Mouse (Mus musculus): ENCODE data around the gene Mdm1.
A peak's percentile ranks its signal among the peaks of the same experiment; 100 is the strongest.

Mdm1 gene

DNA sequence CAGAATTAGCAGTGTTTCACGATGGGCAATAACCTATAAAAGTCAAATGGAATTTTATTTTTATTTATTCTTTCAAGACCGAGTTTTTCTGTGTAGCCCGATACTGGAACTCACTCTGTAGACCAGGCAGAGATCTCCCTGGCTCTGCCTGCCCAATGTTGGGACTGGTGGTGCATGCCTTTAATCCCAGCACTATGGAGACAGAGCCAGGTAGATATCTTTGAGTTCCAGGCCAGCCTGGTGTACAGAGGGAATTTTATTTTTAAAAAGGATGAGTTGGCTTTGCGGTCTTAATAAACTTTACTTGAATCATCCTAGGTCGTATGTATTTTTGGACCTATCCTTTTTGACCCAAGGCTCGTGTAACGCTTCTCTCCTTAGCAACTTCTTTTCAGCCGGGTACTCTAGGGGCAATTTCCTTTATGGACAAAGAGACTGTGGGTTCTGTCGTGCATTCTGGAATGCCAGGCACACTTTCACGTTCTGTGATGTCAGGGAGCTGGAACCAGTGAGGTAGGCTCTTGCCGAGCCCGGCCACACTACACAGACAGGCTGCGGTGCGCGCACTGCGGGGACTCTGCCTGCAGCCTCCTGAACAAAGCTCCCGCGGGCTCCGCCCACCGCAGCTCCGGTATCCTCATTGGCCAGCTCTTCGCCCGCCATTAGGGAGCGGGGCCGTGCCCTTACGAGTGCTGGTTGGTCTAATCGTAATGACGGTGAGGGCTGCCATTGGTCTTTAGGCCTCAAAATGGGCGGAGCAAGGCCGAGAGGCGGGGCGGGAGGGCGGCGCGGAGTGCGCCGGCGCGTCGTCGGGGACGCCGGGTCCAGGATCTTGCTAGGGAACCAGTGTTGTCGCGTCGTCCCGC is at the start of gene Mdm1:
Gene Mdm1 (plus strand): TSS at position 794 of the 866 bp plus-strand sequence.
- peak; percentile 98 for DNase-seq (ENCODE audit: low read depth, low spot score)

DNA sequence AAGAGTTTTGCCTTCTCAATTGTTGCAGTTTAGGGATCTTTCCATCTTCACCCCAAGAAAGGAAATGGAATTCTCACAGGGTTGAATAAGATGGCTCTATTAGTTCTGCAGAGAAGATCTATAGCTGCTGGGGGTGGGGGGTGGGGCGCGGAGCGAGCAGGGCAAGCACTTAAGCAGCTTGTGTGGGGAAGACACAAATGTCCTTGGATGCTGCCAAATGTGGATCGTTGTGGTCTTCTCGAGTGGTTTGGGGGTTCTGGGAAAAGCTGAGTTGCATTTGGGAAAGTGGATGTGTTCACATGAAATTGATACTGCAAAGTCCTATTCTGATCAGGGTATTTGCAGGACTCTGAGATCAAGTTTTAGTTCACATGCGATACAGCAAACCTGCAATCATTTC is 48.9 kb upstream of the Mdm1 start:
- no peak for DNase-seq (ENCODE audit: low read depth, low spot score)

- no peak for DNase-seq (ENCODE audit: low read depth, low spot score)
Observed at GRCm38 (mm10) chr10:118093728-118094127, 47.9 kb upstream of the Mdm1 start.

DNA sequence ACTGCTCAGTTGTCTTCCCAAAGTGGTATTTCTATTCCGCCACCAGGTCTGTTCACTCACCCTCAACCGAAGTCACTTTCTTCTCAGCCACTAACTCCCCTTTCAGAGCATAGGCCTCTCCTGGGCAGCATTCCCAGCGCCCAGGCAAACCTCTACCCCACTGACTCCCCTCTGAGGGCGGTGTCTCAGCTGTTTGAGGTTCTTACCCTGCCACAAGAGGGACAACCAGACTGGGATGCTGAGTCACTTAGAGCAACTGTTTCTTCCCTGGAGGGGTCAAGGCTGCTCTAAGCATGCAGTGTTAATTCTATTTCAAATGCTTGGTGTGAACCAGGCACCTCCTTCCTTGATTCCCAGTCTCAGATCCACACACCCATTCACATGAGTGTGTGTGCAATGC is 46.8 kb upstream of the Mdm1 start:
- DNase-seq (ENCODE audit: low read depth, low spot score), result no peak

GRCm38 (mm10) chr10:118096223-118096622 is 45.4 kb upstream of the Mdm1 start:
- DNase-seq (ENCODE audit: low read depth, low spot score), result no peak

GRCm38 (mm10) chr10:118097898-118098297 is 43.7 kb upstream of the Mdm1 start:
- DNase-seq (ENCODE audit: low read depth, low spot score), result no peak

- no peak for DNase-seq (ENCODE audit: low read depth, low spot score)
Observed at GRCm38 (mm10) chr10:118100570-118100969, 41.0 kb upstream of the Mdm1 start.

DNA sequence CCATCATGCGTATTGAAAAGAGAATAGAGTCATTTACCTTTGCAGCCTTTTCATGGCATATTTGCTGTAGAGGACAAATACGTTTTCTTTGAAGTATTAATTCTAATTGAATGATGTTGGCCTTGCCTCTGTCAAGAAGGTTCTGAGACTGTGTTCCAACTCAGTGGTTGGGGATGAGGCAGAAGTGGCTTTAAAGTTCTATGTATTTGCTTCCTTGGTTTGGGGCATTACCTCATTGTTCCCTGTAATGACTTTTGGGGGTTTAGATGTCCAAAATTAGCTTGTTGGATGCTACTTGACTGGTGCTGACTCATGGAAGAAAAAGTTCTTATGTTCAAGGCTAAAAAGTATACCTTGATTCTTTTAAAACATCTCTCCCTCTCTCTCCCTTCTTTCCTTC is 40.6 kb upstream of the Mdm1 start:
- DNase-seq (ENCODE audit: low read depth, low spot score), result no peak

GRCm38 (mm10) chr10:118103020-118103666 is 38.5 kb upstream of the Mdm1 start:
- DNase-seq (ENCODE audit: low read depth, low spot score), result peak; percentile 64

GRCm38 (mm10) chr10:118103906-118104305 is 37.7 kb upstream of the Mdm1 start:
- no peak for DNase-seq (ENCODE audit: low read depth, low spot score)

DNA sequence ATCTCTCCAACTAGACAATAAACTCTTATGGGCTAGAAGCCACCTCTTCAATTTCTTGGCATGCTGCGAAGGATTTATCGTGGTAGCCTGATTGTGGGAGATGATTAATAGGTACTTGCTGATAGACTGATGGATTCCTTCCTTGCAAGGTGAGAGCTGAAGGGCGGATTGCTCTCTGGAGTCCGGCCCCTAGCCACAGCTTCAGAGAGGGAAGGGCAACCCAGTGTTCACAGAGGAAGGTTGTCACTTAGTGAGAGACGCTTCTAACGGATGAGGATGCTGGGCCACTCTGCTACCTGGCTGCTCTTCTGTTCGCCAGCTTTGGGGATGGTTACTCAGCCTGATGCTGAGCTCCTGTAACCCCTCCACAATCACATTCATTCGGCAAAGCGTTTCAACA is 34.6 kb upstream of the Mdm1 start:
- DNase-seq (ENCODE audit: low read depth, low spot score), result no peak

DNA sequence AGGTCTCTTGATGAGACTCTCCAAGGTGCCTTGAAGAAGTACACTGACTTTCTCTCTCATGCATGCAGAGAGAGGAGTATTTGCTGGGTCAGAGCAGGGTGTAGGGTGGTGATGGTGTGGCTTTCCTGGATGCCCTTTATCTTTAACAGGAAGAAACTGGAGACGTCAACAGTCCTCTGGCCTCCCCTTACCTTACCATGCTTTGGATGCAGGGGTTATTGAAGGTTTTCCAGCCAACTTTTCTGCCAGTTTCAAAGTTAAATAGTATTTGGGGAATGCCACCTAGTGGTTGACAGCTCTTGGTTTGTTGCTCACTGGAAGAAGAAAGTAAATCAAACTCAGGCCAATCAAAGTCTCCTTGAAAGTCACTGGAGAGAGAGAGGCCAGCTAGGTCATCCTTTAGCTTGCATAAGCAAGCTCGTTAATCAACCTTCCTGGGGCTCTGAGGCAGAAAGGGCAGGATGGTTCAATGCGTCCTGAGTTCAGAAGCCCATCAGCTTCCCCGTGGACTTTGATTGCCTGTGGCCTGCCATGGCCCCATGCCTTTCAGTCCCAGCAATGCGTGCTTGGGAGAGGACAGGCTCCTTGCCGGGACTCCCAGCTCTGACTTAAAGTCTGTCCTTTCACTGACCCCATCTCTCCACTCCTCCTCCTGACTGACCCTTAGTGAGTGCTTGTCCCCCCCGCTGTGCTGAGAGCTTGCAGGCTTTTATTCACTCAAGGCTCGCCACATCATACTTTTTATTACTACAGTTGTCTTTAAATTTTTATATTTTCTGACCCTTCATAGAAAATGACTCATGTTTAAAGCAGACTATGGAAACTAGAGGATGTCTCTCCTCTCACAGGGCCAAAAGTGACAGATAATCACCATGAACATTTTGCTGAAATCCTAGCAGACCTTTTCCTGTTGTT is 31.3 kb upstream of the Mdm1 start:
- DNase-seq (ENCODE audit: low read depth, low spot score), result peak; percentile 51

- no peak for DNase-seq (ENCODE audit: low read depth, low spot score)
Observed at GRCm38 (mm10) chr10:118110921-118111301, 30.7 kb upstream of the Mdm1 start.

GRCm38 (mm10) chr10:118111621-118112020 is 30.0 kb upstream of the Mdm1 start:
- no peak for DNase-seq (ENCODE audit: low read depth, low spot score)

- no peak for DNase-seq (ENCODE audit: low read depth, low spot score)
Observed at GRCm38 (mm10) chr10:118112294-118112893, 29.2 kb upstream of the Mdm1 start.

GRCm38 (mm10) chr10:118113256-118113682 is 28.3 kb upstream of the Mdm1 start:
- no peak for DNase-seq (ENCODE audit: low read depth, low spot score)

DNA sequence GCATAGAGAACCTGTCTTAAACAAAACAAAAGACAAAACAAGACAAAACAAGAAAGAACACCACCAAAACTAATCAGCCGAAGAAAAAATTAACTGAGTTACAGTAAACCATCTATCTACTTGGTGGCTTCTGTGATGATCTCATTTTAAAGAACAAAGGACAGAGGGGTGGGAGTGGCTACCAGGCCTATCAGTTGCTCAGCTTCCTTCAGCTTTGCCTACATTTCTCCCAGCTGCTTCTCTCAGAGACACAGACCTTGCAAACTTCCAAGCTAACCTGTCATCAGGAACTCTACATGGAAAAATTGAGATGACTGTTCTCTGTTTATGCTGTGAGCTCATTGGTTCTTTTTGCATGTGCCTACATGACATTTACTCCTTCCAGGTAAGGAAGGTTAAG is 27.3 kb upstream of the Mdm1 start:
- DNase-seq (ENCODE audit: low read depth, low spot score), result no peak

DNA sequence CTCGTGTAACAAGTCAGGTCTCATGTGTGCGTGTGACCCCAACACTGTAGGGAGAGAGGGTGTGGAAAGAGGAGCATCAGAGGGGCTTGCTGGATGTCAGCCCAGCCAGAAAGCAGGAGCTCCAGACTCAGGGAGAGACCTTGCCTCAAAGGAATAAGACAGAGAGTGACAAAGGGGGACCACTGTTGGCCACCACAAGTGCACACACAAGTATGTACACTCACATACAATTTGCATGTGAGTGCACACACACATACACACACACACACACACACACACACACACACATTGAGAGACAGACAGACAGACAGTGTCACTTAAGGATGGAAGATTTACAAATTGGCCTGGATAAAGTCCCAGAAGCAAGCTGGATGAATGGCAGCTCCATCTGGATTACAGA is 25.2 kb upstream of the Mdm1 start:
- DNase-seq (ENCODE audit: low read depth, low spot score), result no peak

DNA sequence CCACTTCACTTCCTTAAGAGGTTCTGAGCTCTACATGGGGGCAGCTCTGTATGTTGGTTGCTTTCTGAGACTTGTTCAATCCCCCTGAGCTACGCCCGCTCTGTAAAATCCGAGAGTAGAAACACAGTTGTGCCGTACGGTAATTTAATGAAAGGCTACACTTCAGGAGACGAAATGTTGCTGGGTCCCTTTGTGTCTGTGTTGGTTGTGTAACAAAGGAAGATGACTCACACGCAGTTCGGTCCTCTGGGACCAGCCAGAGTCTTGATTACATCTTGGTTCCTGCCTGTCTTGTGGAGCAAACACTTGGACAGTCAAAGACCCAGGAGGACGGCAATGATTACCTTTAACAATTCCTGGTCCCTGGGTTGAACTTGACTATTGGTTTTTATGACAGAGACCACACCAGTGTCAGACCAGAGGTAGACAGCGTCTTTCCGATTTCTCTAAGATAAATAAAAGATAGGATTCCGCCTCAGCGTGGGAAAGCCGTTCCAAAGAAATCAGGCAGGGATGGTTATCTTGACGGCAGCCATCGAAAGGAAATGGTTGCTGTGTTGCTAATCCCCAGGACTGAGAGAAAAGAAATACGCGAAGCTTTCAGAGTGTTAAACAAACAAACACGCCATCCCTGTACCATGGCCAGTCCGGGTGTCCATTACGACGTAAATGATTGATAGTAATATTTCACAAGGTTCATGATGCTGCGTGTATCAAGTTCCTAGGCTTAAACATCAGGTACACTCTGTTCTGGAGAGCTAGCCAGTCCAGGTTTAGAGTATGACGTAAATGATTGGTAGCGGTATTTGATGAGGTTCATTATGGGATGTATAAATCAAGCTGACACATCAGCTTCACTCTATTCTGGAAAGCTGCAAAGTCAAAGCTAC is 20.3 kb upstream of the Mdm1 start:
- no peak for DNase-seq (ENCODE audit: low read depth, low spot score)

DNA sequence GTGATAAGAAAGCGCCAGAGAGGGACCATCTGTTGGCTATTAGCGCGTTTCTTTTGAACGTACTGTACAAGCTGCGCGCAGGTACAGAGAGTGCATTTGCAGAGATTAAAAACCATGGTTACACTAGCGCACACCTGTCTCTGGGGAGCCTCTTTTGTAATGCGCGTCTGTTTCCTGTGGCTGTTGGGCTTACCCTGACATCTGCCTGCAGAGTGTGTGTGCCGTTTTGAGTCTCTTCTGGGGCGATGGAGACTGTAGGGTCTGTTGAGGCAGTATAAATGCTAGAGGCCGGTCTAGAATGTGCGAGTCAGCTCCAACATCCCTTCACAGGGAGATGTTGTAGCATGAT is 19.7 kb upstream of the Mdm1 start:
- DNase-seq (ENCODE audit: low read depth, low spot score), result no peak
